9 mouse cellular contexts compared by ENCODE assay signal in genomic region chr5:21017075-21017474, GRCm38 (mm10). TPM values are rescaled to one million over a fixed set of nuclear protein-coding genes. Genes with fewer than 3 reads are reported as not detected.
DNase-seq lines count a peak whose midpoint lies in the region; ATAC-seq and TF ChIP-seq lines count a peak whose summit lies in the region.
"Had no signal": no experiment of that assay in that cellular context is flagged by ENCODE, and none has a peak within 500 bp of the region (broad histone marks: within the 10 kb centered on the region; RNA-seq: fewer than 3 reads in every experiment).

No protein-coding gene starts in this region.

- H3K4me1 ChIP-seq in heart, adult 2 months (ENCODE audit: control insufficient read depth, insufficient read depth, low read length) = peaks cover 2% of the 10 kb centered on the region
- no peaks in the 10 kb centered on the region for H3K4me1 ChIP-seq in heart, embryonic 10.5 days
- H3K4me1 ChIP-seq in heart, embryonic 13.5 days = no peaks in the 10 kb centered on the region
- H3K4me1 ChIP-seq in liver, postnatal 0 days (ENCODE audit: insufficient read depth) = no peaks in the 10 kb centered on the region
- no peaks in the 10 kb centered on the region for H3K4me1 ChIP-seq in midbrain, embryonic 16.5 days (ENCODE audit: control insufficient read depth, insufficient read depth, low read length)

- H3K79me2 ChIP-seq in heart, adult 2 months (replicated peaks; ENCODE audit: control insufficient read depth, insufficient read depth, low read length) = no peaks in the 10 kb centered on the region

- H3K9ac ChIP-seq in heart, adult 2 months (ENCODE audit: low read depth, low read length) = no peak overlapping the region
- no peak overlapping the region for H3K9ac ChIP-seq in heart, embryonic 13.5 days
- no peak overlapping the region for H3K9ac ChIP-seq in liver, postnatal 0 days (replicated peaks)
- H3K9ac ChIP-seq in midbrain, embryonic 16.5 days (ENCODE audit: low read depth, low read length) = no peak overlapping the region

- intact Hi-C loops in heart, adult 2 months (cut with DNase I) = loop anchor here (10.0 kb wide), 1 partner anchor 238 kb away; no protein-coding TSS in a partner anchor

- WGBS in heart, adult 2 months = 31% methylated on average over 5 of the region's 5 CpGs
- WGBS in heart, embryonic 10.5 days = 54% methylated on average over 5 of the region's 5 CpGs
- 46% methylated on average over 5 of the region's 5 CpGs for WGBS in heart, embryonic 13.5 days
- WGBS in liver, postnatal 0 days (ENCODE audit: insufficient replicate concordance) = 45% methylated on average over 5 of the region's 5 CpGs
- 66% methylated on average over 5 of the region's 5 CpGs for WGBS in midbrain, embryonic 16.5 days

- peak; percentile 60 for TF ChIP-seq CTCF in heart, adult 2 months (IDR thresholded peaks at IDR 0.05)
- peak; percentile 46 for TF ChIP-seq CTCF in liver, postnatal 0 days (IDR thresholded peaks at IDR 0.05; ENCODE audit: low read depth)

- no peak for TF ChIP-seq EP300 in heart, adult 2 months (IDR thresholded peaks at IDR 0.05; ENCODE audit: insufficient read depth, low read depth, low read length)
- no peak for TF ChIP-seq EP300 in liver, postnatal 0 days (IDR thresholded peaks at IDR 0.05; ENCODE audit: low read depth)

- no peak for ATAC-seq in heart, embryonic 13.5 days (ENCODE audit: extremely low read depth, insufficient number of reproducible peaks, low FRiP score, low TSS enrichment)
- no peak; the same call in 1 of the 2 replicates for ATAC-seq in liver, postnatal 0 days
- no peak for ATAC-seq in midbrain, embryonic 16.5 days

- H3K4me3 ChIP-seq in heart, adult 2 months = no peak overlapping the region
- H3K4me3 ChIP-seq in heart, embryonic 10.5 days = no peak overlapping the region
- H3K4me3 ChIP-seq in heart, embryonic 13.5 days = no peak overlapping the region
- H3K4me3 ChIP-seq in liver, postnatal 0 days (ENCODE audit: low read depth, low read length) = no peak overlapping the region
- no peak overlapping the region for H3K4me3 ChIP-seq in midbrain, embryonic 16.5 days (ENCODE audit: low read depth, low read length)

- no peaks in the 10 kb centered on the region for H3K27me3 ChIP-seq in heart, adult 2 months (ENCODE audit: control insufficient read depth, insufficient read depth, low read length)
- no peaks in the 10 kb centered on the region for H3K27me3 ChIP-seq in heart, embryonic 10.5 days (ENCODE audit: insufficient read depth, poor library complexity, severe bottlenecking)
- no peaks in the 10 kb centered on the region for H3K27me3 ChIP-seq in heart, embryonic 13.5 days (replicated peaks)
- H3K27me3 ChIP-seq in liver, postnatal 0 days (ENCODE audit: insufficient read depth, low read length) = no peaks in the 10 kb centered on the region
- H3K27me3 ChIP-seq in midbrain, embryonic 16.5 days (ENCODE audit: control insufficient read depth, insufficient read depth, low read depth, low read length) = no peaks in the 10 kb centered on the region

- no peak overlapping the region for H3K27ac ChIP-seq in heart, adult 2 months
- no peak overlapping the region for H3K27ac ChIP-seq in heart, embryonic 10.5 days
- H3K27ac ChIP-seq in heart, embryonic 13.5 days (replicated peaks) = peak overlapping the region; percentile 28; the same call in 1 of the 2 replicates
- H3K27ac ChIP-seq in liver, postnatal 0 days (ENCODE audit: low read depth) = no peak overlapping the region
- H3K27ac ChIP-seq in midbrain, embryonic 16.5 days (ENCODE audit: low read length) = no peak overlapping the region

- peak; percentile 36 to 37 for DNase-seq in heart, adult 2 months
- DNase-seq in heart, embryonic 10.5 days (ENCODE audit: low spot score) = no peak
- peak; percentile 78 for DNase-seq in R1 (ENCODE audit: low read depth, low spot score)
- DNase-seq in liver, postnatal 0 days = no peak
- no peak for DNase-seq in cerebellum, adult 9-10 months
- DNase-seq in layer of hippocampus, adult 9-11 months = no peak

- H3K9me3 ChIP-seq in heart, embryonic 10.5 days = no peaks in the 10 kb centered on the region
- no peaks in the 10 kb centered on the region for H3K9me3 ChIP-seq in heart, embryonic 13.5 days
- no peaks in the 10 kb centered on the region for H3K9me3 ChIP-seq in liver, postnatal 0 days (ENCODE audit: low read length)
- no peaks in the 10 kb centered on the region for H3K9me3 ChIP-seq in midbrain, embryonic 16.5 days (replicated peaks; ENCODE audit: control insufficient read depth, low read length, poor library complexity, severe bottlenecking)

- no peak overlapping the region for H3K4me2 ChIP-seq in heart, embryonic 13.5 days
- H3K4me2 ChIP-seq in liver, postnatal 0 days (ENCODE audit: low read depth, low read length) = no peak overlapping the region
- H3K4me2 ChIP-seq in midbrain, embryonic 16.5 days (ENCODE audit: low read length) = no peak overlapping the region
- H3K4me2 ChIP-seq: midbrain, embryonic 11.5 days had no signal

- no peak for TF ChIP-seq POLR2A in heart, adult 2 months (IDR thresholded peaks at IDR 0.05; ENCODE audit: insufficient read depth, low read depth, low read length)

- peaks cover 7% of the 10 kb centered on the region for H3K36me3 ChIP-seq in heart, adult 2 months (ENCODE audit: control insufficient read depth, insufficient read depth, low read length)
- peaks cover 49% of the 10 kb centered on the region for H3K36me3 ChIP-seq in heart, embryonic 10.5 days
- H3K36me3 ChIP-seq in heart, embryonic 13.5 days = peaks cover 85% of the 10 kb centered on the region
- H3K36me3 ChIP-seq in liver, postnatal 0 days (replicated peaks; ENCODE audit: insufficient read depth, low read length) = peaks cover 50% of the 10 kb centered on the region
- H3K36me3 ChIP-seq in midbrain, embryonic 16.5 days (ENCODE audit: control insufficient read depth, insufficient read depth, low read length) = peaks cover 14% of the 10 kb centered on the region

RNA-seq across cellular contexts. Expression of gene Ptpn12, which starts 38.6 kb away (rescaled TPM):
- 10 to 100 TPM; 28.8 to 29.0 TPM for total RNA-seq in heart, adult 2 months (2021)
- 24.8 and 35.3 TPM in 2 replicates for polyA plus RNA-seq in heart, adult 2 months (2012; rRNA removed)
- polyA plus RNA-seq in heart, embryonic 10.5 days (2016; fragmentation: Nextera tagmentation; extraction: Ambion mirVana) = 13.7 and 19.9 TPM in 2 replicates
- 16.8 and 17.2 TPM in 2 replicates for polyA plus RNA-seq in heart, embryonic 13.5 days (2015; fragmentation: Nextera tagmentation; extraction: Ambion mirVana)
- 11.3 and 12.5 TPM in 2 replicates for polyA plus RNA-seq in liver, postnatal 0 days (2015; fragmentation: Nextera tagmentation; extraction: Ambion mirVana)
- polyA plus RNA-seq in midbrain, embryonic 16.5 days (2015; fragmentation: Nextera tagmentation; extraction: Ambion mirVana) = 22.5 and 23.5 TPM in 2 replicates

Comparison
In these comparisons a context has a peak if more than half of its experiments do, and no peak if none do; other contexts are left out.
1. DNase-seq: peak in heart, adult 2 months (2 of 2) and R1 (single experiment); none in heart, embryonic 10.5 days (single experiment), liver, postnatal 0 days (single experiment), cerebellum, adult 9-10 months (single experiment) and layer of hippocampus, adult 9-11 months (single experiment).